Mouse (Mus musculus) stomach, postnatal 0 days (tissue): ENCODE measurements around the gene Timm8a2.

Source experiments
- CTCF ChIP-seq: IDR thresholded peaks from 2 replicates; pipeline ENCODE4 v1.5.1; 2016; ENCODE audit warnings: antibody characterized with exemption, low read depth, mild to moderate bottlenecking, moderate library complexity
- EP300 ChIP-seq: optimal IDR thresholded peaks from 2 replicates; pipeline ENCODE3; 2016; ENCODE audit warnings: antibody characterized with exemption

DNA sequence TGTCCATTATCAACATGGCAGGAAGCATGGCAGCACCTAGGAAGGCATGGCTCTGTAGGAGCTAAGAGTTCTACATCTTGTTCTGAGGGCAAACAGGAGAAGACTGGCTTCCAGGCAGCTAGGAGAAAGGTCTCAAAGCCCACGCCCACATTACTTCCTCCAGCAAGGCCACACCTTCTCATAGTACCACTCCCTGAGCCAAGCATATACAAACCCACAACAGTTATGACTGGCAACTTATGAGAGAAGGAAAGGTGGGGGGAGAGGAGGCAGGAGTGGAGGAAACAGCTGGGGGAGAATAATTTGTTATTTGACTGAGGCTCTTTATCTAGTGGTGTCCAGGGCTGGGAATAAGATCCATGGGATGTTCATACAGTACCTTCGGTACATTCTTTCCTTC is 1.4 kb downstream of the Timm8a2 start:
- TF ChIP-seq CTCF: no peak
- TF ChIP-seq EP300: no peak
